Mouse (Mus musculus) gastrocnemius, postnatal 36 days (tissue): ENCODE measurements around the gene Kdm2a. TPM values are rescaled to one million over a fixed set of nuclear protein-coding genes. Genes with fewer than 3 reads are reported as not detected.

ENCODE experiments used
- DNase-seq, 2 experiments: peaks; one replicate each; pipeline ENCODE4 v3.0.0; 2022
- intact Hi-C: fragments of 180-260 bp; cut with DNase I; formaldehyde crosslinking; loops from one replicate; pipeline ENCODE4 v1.15.1; 2025
- total RNA-seq, 2 experiments: library from RNA; stranded (reverse); gene quantifications; 2 replicates each; pipeline ENCODE4 v1.2.3; 2021

Kdm2a gene
- total RNA-seq, 2 experiments from 2014 or later: 26.5 to 32.2 TPM

DNA sequence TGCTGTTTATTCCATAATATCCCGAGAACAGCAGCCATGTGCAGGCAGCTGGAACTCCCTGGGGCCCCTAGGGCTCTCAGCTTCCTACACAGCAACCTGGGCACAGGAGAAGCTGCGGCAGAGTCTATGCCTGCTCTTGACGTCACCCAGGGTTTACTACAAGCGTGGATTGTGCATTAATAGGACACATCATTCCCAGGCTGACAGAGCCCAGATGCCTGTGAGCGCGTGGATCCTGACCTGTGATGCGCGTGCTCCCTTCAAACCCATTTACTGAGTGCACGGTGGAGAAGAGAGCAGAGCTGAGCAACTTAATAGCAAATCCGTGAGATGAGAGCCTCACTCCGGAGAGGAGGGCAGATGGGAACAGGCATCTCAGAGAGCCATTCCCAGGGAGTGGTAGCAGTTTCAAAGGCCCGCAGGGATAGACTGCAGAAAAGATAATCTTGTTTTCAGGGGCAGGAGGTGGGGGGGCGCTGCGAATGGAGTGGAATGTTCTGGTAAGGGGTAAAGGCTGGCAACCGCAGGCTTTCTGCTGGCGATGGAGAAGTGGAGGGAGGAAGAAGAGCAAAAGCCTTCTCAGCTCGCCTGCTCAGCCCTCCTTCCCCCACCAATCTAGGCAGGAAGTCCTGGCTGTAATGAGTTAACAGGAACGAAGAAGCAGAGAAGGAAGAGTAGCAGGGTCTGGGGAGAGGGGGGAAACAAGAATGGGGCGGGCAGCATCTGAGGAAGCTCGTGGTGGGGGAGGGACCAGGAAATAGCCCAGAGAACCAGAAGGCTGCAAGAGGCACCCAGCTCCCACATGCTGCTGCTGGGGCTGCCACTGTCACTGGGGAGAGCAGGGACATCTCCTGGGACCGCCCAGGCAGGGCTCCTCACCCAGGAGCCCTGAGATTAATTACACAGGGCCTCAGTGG lies 96.1 kb downstream of the Kdm2a start:
- DNase-seq: peak in 1 of 2 experiments; percentile 17
- intact Hi-C loops: loop anchor here (2.0 kb wide), 1 partner anchor 19 kb away; the partner anchor contains the start of gene Ankrd13d

DNA sequence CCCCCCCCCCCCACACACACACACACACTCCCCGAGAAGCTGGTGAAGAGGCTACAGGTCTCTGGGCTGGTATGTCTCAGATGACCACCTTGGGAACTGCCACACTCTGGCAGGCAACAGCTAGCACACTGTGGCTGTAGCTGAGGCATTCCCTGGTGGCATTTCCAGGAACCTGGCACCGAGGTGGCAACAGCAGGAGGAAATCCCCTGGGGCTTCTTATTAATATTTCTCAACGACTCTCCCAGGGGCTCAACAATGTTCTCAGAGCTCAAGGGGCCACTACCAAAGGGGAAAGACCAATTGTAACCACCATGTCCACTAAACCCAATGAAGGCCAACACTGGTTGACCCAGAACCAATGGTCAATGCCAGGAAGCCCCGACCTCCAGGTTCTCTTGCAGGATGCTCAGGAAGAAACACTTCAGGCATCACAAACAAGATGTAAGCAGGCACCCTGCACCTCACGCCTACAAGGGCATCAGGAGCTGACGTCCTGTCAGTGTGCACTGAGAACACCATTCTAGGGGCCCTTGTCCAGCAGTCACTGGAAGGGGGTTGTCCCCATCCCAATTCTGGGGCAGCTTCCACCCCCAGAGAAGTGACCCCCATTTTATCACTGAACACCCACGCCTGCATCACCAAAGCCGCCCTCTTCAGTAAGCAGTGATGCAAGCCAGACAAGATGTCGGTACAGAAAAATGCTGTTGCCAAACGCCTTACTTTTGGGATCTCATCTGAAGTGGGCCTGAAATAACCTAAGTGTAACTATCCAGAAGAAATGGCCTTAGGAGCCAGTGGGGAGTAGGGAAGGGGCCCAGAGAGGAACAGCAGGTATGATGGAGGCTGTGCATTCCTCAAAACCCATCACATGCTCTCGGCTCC lies 97.0 kb downstream of the Kdm2a start:
- no peak for DNase-seq
- intact Hi-C loops: no loop called here

DNA sequence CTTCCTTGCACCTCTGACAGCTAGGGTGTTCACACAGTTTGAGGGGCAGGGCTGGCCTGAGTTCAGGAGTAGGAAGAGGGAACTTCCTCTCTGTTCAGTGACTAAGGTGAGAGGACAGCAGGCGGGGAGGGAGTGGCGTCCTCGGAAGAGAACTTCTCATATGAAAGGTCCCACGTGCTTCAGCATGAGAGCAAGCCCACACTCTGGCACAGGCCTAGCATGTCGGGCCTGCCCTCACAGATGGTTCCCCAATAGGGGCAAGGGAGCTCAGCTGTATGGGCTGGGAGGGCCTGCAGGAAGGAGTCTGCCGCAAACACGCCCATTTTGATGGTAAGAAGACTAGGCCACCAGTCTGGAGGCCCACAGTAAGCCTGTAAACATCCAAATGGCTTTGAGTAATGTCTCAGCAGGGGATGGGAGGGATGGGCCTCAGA lies 97.8 kb downstream of the Kdm2a start:
- intact Hi-C loops: no loop called here
- DNase-seq: no peak

DNA sequence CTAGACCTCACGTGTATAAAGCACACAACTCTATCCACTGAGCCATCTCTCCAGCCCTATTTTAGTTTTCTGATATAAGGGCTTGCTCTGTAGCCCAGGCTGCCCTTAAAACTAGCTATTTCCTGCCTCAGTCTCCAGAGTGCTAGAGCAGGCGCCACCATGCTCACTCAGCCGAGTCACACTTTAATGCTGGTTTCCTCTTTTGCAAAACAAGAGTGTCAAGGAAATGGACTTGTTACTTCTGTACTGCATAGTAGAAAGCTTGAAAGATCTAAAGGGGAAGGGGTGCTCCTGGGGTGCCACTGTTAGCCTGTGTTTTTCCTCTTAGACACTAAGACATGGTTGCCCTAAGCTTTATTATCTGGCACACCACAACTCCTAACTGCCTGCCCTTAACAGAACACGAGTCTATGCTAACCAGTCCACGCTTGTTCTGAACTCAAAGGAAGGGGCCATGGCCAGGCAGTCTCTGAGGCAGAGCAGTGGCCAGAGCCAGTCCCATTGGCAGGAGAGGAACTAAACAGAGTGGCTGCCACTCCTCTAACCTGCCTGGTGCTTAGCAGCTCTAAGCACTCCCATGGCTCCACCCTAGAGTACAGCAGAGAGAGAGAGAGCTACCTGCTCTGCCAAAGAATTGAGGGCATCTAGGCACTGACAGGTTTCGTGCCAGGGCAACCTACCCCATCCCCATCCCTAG lies 98.4 kb downstream of the Kdm2a start:
- intact Hi-C loops: no loop called here
- no peak for DNase-seq

DNA sequence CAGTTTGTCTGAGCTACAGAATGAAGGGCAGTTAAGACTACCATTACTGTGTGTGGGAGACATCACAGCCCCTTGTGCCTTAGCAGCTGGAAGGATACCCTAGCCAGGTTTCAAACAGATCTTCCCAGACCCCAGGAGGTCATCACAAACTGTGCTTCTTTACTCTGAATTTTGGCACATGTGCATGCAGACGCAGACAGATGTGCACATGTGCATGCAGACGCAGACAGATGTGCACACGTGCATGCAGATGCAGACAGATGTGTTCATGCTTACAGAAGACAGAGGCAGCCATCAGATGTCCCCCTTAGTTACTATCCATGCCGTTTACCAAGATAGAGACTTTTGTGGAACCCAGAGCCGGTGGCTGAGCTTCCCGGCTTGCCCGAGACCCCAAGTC lies 99.0 kb downstream of the Kdm2a start:
- DNase-seq: no peak
- intact Hi-C loops: no loop called here

DNA sequence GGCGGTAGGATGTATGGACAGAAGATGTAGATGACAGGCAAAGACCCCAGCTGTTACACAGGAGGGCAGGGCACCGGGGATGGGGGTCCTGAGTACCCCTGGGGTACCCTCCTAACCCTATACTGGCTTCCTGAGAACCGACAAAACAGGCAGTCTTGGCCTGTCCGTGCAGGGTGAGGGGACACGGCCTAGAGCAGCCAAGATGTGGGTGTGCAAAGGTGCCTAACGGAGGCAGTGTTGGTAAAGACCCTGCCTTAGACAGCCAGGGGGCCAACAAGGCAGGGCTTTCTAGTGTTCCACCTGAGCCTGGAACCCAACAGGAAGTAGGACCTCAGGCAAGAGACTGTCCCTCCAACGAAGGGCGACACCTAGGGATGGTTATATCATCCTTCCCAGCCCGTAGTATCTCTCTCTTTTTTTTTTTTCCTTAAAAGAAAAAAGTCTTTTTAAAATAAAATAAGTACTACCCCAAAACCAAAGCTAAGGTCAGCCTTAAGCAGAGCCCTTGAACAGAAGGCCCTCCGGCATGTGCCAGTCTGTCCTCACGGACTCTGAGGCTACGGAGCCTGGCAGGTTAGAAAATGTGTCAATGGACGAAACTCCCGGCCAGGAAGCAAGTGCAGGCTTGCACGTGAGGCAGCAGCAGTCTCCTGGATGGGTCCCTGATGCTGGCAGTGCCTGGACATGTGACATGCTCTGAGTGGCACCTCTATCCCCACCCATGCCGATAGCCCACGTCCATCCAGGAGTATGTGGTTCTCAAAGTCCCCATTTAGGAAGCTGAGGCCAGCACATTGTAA lies 99.6 kb downstream of the Kdm2a start:
- peak in 1 of 2 experiments; percentile 1 for DNase-seq
- intact Hi-C loops: no loop called here

DNA sequence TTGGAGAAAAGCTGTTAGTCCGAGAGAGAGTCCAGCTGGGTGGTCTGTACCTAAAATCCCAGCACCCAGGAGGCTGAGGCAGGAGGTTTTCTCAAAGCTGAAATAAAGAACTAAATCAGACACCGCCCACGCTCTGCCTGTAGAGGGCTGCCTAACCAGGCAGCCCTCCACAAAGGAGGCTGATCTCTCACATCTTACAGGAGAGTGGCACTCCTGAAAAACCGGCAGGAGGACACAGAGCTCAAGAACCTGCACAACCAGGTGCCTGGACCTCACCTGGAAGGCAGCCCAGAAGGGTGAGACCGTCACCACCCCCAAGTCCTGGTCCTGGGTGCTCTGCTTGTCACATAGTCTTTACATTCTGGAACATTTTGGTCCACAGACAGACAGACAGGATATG lies 100.2 kb downstream of the Kdm2a start:
- intact Hi-C loops: no loop called here
- peak in 1 of 2 experiments; percentile 3 for DNase-seq

DNA sequence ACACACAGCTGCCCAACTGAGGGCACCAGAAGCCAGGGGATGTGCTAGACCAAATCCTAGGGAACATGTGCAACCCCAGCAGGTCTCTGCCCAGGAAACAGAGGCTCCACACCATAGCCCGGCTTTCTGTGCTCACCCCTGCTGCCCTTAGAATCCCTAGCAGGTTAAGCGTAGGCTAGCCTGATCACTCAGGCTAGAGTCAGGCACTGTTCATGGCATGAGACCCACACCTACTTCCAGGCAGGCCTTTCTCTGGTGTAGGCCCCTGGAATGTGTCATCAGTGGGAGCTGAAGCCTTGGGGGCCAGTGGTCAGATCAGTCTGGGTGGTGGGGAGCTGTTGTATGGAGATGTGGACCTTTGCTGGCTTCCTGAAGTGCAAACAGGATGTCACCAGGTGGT lies 101.5 kb downstream of the Kdm2a start:
- intact Hi-C loops: no loop called here
- DNase-seq: no peak

DNA sequence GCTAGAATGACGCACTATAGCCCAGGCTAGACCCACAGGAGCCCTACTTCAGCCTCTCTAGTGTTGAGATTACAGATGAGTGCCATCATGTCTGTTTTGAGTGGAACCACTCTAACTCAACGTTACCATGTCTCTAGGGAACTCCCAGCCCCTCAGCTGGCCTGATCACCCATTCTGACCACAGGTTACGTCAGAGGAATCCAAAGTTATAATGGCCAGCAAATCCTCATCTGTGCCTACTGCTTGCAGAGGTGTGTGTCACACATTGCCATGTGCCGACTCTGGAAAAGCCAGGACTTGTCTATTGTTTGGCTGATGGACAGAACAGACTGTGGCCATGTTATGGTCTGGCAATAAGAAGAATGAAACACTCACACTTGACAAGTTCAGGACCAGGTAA lies 102.7 kb downstream of the Kdm2a start:
- DNase-seq: peak in 1 of 2 experiments; percentile 2
- intact Hi-C loops: no loop called here

DNA sequence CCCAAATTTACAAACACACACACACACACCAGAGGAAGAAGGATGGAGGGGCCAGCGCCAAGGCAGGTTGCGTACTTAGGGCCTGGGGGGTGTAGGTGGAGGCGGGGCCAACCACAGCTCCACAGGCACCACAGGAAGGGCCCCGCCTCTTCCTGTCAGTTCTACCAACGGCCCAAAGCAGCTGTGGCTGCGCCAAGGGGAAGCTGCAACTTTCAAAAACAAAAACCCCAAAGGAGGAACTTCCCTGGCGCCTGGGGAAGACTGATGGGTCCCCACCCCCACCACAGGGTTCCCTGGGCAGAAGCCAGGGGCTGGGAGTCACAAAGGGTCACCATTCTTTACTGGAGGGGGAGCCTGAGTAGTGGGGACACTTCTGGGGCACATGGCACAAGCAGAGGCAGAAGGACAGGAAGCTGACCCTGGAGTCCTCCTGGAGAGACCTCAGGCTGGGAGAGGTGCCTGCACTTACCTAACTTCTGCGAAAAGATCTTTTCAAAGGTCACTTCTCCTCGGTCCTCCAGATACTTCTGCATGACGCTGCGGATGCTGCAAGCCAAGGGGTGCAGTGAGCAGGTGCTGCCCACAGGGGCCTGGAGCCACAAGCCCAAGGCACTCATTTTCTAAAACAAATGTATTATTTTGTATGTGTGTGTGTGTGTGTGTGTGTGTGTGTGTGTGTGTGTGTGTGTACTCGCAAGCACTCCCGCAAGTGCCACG lies 103.5 kb downstream of the Kdm2a start:
- DNase-seq: peak; percentile 15 to 49
- intact Hi-C loops: no loop called here

DNA sequence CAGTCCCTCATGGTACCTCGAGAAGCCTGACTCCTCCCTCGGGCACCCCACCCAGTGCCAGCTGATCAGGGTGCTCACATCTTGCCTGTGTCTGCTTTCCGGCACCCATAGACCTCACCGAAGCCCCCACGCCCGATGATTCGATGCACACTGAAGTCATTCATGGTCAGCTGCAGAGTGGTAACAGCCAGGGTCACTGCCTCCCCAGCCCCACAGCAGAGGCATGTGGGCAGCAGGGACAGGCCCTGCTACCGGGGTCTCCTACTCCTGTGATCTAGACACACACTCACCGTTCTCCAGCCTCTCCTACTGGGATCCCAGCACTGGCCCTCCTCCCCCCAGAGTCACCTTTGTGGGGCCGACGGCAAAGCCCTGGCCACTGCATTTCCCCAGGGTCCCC lies 106.9 kb downstream of the Kdm2a start:
- intact Hi-C loops: no loop called here
- DNase-seq: peak in 1 of 2 experiments; percentile 3

DNA sequence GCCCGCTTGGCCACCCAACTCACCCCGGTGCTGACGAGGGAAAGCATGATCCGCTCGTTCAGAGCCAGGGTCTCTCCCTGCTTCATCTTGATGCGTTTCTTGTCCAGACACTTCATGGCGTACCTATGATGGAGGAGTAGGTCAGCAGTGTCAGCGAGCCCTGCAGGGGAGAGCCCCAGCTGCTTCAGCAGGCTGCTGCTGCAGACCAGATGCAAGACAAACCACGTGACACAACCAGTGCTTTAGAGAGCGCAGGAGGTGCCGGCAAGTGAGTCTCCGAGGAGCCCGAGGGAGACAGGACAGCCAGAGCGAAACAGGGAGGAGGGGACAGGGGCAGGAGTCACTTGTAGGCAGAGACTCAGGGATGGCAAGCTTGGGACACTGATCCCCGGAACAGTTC lies 107.3 kb downstream of the Kdm2a start:
- intact Hi-C loops: no loop called here
- DNase-seq: peak in 1 of 2 experiments; percentile 2

DNA sequence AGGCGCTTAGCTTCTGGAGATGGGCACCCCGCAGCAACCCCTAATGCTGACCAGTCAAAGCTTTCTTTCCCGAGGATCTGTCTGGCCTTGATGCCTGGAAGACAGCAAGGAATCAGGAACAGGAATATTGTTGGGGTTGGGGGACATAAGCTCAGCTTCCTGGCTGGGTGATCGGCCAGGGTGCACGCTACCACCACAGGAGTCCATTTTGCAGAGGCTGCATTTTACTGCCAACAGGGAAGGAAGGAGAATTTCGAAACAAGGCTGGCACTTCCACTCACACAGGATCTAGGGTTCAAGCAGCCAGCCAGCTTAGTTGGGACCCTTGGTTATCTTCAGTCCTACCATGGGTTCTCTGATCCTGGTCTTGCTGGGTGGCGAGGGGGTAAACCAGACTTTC lies 114.4 kb downstream of the Kdm2a start:
- intact Hi-C loops: loop anchor here (2.0 kb wide), 1 partner anchor 19 kb away; no protein-coding TSS in a partner anchor
- peak in 1 of 2 experiments; percentile 3 for DNase-seq

DNA sequence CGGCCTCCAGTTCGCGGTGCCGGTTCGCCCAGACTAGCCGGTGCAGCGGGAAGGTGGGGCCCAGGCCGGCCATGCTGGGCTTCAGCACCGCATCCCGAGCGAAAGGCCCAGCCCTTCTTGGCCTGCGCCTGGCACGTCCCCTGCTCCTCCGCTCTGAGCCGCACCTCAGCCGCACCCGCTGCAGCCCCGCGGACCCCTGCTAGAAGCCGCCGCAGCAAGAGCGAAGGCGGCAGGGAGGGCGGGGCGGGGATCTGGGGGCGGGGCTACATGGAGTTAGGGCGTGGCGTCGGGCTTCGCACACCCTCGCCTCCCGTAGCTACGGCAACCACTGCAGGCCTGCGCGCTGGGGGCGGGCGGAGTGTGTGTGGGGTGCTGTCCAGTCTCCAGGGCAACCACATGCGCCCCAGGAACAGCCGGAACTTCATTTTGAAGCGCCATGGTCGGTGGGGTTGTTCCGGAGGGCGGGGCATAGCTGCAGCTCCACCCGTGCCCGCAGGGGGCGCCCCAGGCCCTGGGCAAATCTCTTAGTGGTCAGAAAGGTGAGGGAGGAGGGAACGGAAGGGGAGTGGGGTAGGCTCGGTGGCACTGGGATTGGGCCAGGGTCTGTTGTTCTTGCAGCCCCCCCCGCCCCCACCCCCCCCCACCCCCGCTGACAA lies 115.1 kb downstream of the Kdm2a start, which contains the start of gene Ankrd13d:
TSS of gene Ankrd13d (minus strand) at position 240 of the 656 bp plus-strand sequence.
- intact Hi-C loops: loop anchor here (2.0 kb wide), 1 partner anchor 20 kb away; no protein-coding TSS in a partner anchor
- peak; percentile 68 to 84 for DNase-seq

DNA sequence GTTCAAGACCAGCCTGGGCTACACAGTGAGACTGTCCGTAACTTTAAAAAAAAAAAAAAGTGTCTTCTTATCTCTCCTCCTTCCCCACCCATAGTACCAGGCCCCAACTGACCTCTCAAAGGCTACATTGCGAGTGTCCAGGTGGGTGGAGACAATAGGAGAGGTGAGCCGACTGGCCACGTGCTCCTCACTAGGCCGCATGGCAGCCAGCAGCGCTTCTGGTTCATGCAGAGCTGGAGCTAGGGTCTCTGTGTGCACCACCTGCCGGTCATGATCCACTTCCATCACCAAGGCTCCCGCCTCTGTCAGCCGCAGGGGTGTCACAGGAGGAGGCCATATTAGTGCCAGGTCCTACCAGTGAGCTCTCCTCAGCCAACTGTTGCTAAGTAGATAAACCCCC lies 117.7 kb downstream of the Kdm2a start:
- DNase-seq: peak in 1 of 2 experiments; percentile 3
- intact Hi-C loops: no loop called here

DNA sequence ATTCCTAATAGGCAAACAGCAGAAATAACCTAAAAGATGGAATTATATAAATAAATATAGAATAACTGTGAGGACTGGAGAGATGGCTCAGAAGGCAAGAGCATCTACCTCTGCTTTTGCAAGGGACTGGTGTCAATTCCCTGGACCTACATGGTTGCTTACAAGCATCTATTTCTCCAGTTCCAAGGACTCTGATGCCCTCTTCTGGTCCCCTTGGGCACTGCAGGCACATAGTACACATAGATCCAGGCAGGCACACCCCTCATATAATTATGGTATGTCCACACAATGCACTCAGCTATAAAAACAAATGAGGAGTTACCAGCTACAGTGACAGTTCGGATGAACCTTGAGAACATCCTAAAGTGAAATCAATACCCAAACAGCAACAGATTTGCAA lies 118.6 kb downstream of the Kdm2a start:
- intact Hi-C loops: no loop called here
- peak in 1 of 2 experiments; percentile 0 for DNase-seq

DNA sequence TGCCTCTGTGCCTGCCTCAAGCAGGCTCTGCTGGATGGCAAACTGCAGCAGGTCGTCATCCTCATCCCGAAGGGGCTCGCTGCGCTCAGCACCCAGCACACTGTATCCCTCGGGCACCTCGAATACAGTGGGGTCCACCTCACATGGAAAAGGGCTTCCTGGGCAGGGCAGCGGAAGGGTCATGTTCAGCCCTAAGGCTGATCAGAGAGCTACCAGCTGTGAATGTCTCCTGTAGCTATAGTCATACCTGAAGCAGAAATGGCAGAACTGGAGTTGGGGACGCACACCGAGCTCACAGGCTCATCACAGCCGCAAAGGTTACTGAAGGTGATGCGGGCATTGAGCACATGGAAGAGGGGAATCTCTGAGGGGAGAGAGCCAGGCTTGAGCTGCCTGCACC lies 127.1 kb downstream of the Kdm2a start:
- intact Hi-C loops: no loop called here
- DNase-seq: no peak

DNA sequence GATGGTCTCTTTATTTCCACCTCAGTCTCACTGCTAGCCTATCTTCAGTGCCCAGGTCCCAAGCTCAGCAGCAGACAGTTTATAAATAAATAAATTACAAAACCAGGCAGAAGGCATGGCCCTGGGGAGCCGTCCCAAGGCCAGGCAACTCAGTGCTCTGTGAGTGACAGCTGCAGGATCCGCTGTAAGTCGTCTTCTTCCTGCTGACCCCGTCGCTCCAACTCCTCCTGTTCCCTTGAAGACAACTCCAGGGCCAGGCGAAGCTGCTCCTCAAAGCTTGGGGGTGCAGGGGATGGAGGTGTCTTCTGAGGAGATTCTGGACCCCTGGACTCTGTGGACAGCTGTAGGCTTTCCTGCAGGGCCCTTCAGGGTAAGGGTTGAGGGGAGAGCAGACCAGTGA lies 127.9 kb downstream of the Kdm2a start:
- intact Hi-C loops: no loop called here
- no peak for DNase-seq
